Mouse (Mus musculus) hindbrain, postnatal 0 days (tissue): ENCODE measurements around the gene Cd40. TPM values are rescaled to one million over a fixed set of nuclear protein-coding genes. Genes with fewer than 3 reads are reported as not detected.

Source experiments
- ATAC-seq: fragments of 200-750 bp; cut with Nextera tagmentation; 2 replicates; pipeline ENCODE4 v1.8.0; 2017; ENCODE audit warnings: mild to moderate bottlenecking, moderate TSS enrichment, moderate library complexity
- DNase-seq: peaks from one replicate; pipeline ENCODE4 v3.0.0-alpha.2; 2015; ENCODE audit warnings: low spot score
- H3K27ac ChIP-seq: fragments of 300-500 bp; sonication (generic); 2 replicates; pipeline ENCODE4 v1.5.1; 2014; ENCODE audit warnings: mild to moderate bottlenecking
- H3K27me3 ChIP-seq: fragments of 300-500 bp; sonication (generic); 2 replicates; pipeline ENCODE4 v1.6.1; 2014; ENCODE audit warnings: low read length, mixed read lengths; ENCODE audit not compliant: insufficient read depth
- H3K36me3 ChIP-seq: fragments of 300-500 bp; sonication (generic); 2 replicates; pipeline ENCODE4 v1.6.1; 2014; ENCODE audit warnings: low read length, mixed read lengths; ENCODE audit not compliant: insufficient read depth
- H3K4me1 ChIP-seq: fragments of 300-500 bp; sonication (generic); 2 replicates; pipeline ENCODE4 v1.6.1; 2014; ENCODE audit warnings: antibody characterized with exemption, low read length, mixed read lengths; ENCODE audit not compliant: insufficient read depth
- H3K4me2 ChIP-seq: fragments of 300-500 bp; sonication (generic); 2 replicates; pipeline ENCODE4 v1.6.1; 2014; ENCODE audit warnings: low read depth, mild to moderate bottlenecking, low read length, moderate library complexity, mixed read lengths
- H3K4me3 ChIP-seq: fragments of 300-500 bp; sonication (generic); 2 replicates; pipeline ENCODE4 v1.5.1; 2014; ENCODE audit warnings: low read length
- H3K9ac ChIP-seq: fragments of 300-500 bp; sonication (generic); replicated peaks from 2 replicates; pipeline ENCODE4 v1.6.1; 2014; ENCODE audit warnings: mild to moderate bottlenecking, low read length, moderate library complexity, mixed read lengths
- H3K9me3 ChIP-seq: fragments of 300-500 bp; sonication (generic); 2 replicates; pipeline ENCODE4 v1.6.1; 2016; ENCODE audit warnings: low read length, mixed read lengths
- CTCF ChIP-seq: IDR thresholded peaks from 2 replicates; pipeline ENCODE4 v1.5.1; 2016; ENCODE audit warnings: antibody characterized with exemption, control low read depth, low read depth
- WGBS: fragments of 180-500 bp; shearing (Covaris S2); extraction: QIAGEN DNeasy Blood & Tissue Kit; methylation state at CpG from one replicate; pipeline ENCODE4 v1.1.7; 2014; 5-methylcytosine and 5-hydroxymethylcytosine counted together
- polyA plus RNA-seq: library from polyadenylated mRNA; unstranded; fragments of >200 nt; fragmentation: Nextera tagmentation; extraction: Ambion mirVana; gene quantifications from 2 replicates; pipeline ENCODE4 v1.2.1, GENCODE M21; 2015
- total RNA-seq: library from RNA; depleted of rRNA; stranded (reverse); fragments of >200 nt; gene quantifications from 2 replicates; pipeline ENCODE4 v1.2.3, GENCODE M21; 2014; rRNA removed

The Cd40 gene
- total and polyA plus RNA-seq, 2 experiments from 2014 or later, result 3.8 to 5.4 TPM

GRCm38 (mm10) chr2:165112149-165112548, 56.7 kb downstream of the Cd40 start:
- ATAC-seq, result peak; percentile 71
- no peak overlapping the region for H3K9ac ChIP-seq
- TF ChIP-seq CTCF, result peak; percentile 73
- no peak overlapping the region for H3K27ac ChIP-seq
- H3K36me3 ChIP-seq, result no peaks in the 10 kb centered on the region
- peaks cover 12% of the 10 kb centered on the region for H3K27me3 ChIP-seq
- no peaks in the 10 kb centered on the region for H3K4me1 ChIP-seq
- H3K4me2 ChIP-seq, result no peak overlapping the region
- no peaks in the 10 kb centered on the region for H3K9me3 ChIP-seq
- H3K4me3 ChIP-seq, result no peak overlapping the region
- WGBS, result 3% methylated on average over 52 of the region's 54 CpGs
- peak; percentile 90 for DNase-seq

- no peak overlapping the region for H3K4me3 ChIP-seq
- peak; percentile 45 for DNase-seq
Measured at GRCm38 (mm10) chr2:165113733-165114132, 58.3 kb downstream of the Cd40 start.

GRCm38 (mm10) chr2:165120765-165121164, 65.3 kb downstream of the Cd40 start:
- 66% methylated on average over 9 of the region's 9 CpGs for WGBS
- no peak overlapping the region for H3K27ac ChIP-seq

More at GRCm38 (mm10) chr2:165113733-165114132, 58.3 kb downstream of the Cd40 start:
- H3K4me1 ChIP-seq, result no peaks in the 10 kb centered on the region
- no peak overlapping the region for H3K9ac ChIP-seq
- no peaks in the 10 kb centered on the region for H3K9me3 ChIP-seq
- 40% methylated on average over 11 of the region's 11 CpGs for WGBS
- H3K36me3 ChIP-seq, result no peaks in the 10 kb centered on the region
- H3K27ac ChIP-seq, result no peak overlapping the region
- no peak for TF ChIP-seq CTCF
- ATAC-seq, result peak; percentile 34
- H3K27me3 ChIP-seq, result peaks cover 12% of the 10 kb centered on the region
- H3K4me2 ChIP-seq, result no peak overlapping the region

GRCm38 (mm10) chr2:165121206-165121840, 65.9 kb downstream of the Cd40 start:
- no peak for TF ChIP-seq CTCF
- H3K27ac ChIP-seq, result no peak overlapping the region
- H3K4me3 ChIP-seq, result no peak overlapping the region
- ATAC-seq (peak; percentile 16; the same call in 1 of the 2 replicates), DNase-seq (peak; percentile 55)
- H3K9me3 ChIP-seq, result no peaks in the 10 kb centered on the region
- no peaks in the 10 kb centered on the region for H3K4me1 ChIP-seq
- H3K27me3 ChIP-seq, result no peaks in the 10 kb centered on the region
- H3K9ac ChIP-seq, result no peak overlapping the region
- H3K4me2 ChIP-seq, result no peak overlapping the region
- no peaks in the 10 kb centered on the region for H3K36me3 ChIP-seq
- 31% methylated on average over 10 of the region's 10 CpGs for WGBS

More at GRCm38 (mm10) chr2:165120765-165121164, 65.3 kb downstream of the Cd40 start:
- Histone ChIP-seq H3K4me1 (no peaks in the 10 kb centered on the region), H3K4me2 (no peak overlapping the region), H3K9me3 (no peaks in the 10 kb centered on the region), H3K27me3 (no peaks in the 10 kb centered on the region), H3K36me3 (no peaks in the 10 kb centered on the region), H3K4me3 (no peak overlapping the region), H3K9ac (no peak overlapping the region)
- DNase-seq (no peak), ATAC-seq (no peak)
- no peak for TF ChIP-seq CTCF

Other genes with a start within 250 kb of the Cd40 start
- 23.9 and 24.6 TPM in 2 replicates for gene Zswim1, start 232.9 kb upstream of the Cd40 start, total RNA-seq
- gene Zswim1, start 232.9 kb upstream of the Cd40 start, polyA plus RNA-seq, result 26.5 and 29.0 TPM in 2 replicates
- gene Spata25, start 227.1 kb upstream of the Cd40 start, total RNA-seq, result not detected in 2 replicates
- gene Spata25, start 227.1 kb upstream of the Cd40 start, polyA plus RNA-seq, result not detected in 2 replicates
- 135 and 147 TPM in 2 replicates for gene Ctsa, start 222.8 kb upstream of the Cd40 start, total RNA-seq
- 112 and 116 TPM in 2 replicates for gene Ctsa, start 222.8 kb upstream of the Cd40 start, polyA plus RNA-seq
- gene Neurl2, start 222.2 kb upstream of the Cd40 start, total RNA-seq, result 8.7 and 12.1 TPM in 2 replicates
- gene Neurl2, start 222.2 kb upstream of the Cd40 start, polyA plus RNA-seq, result 7.2 and 7.6 TPM in 2 replicates
- 76.2 and 88.7 TPM in 2 replicates for gene Pltp, start 197.9 kb upstream of the Cd40 start, total RNA-seq
- 99.6 and 117 TPM in 2 replicates for gene Pltp, start 197.9 kb upstream of the Cd40 start, polyA plus RNA-seq
- 76.7 and 83.7 TPM in 2 replicates for gene Pcif1, start 176.3 kb upstream of the Cd40 start, total RNA-seq
- gene Pcif1, start 176.3 kb upstream of the Cd40 start, polyA plus RNA-seq, result 107 and 108 TPM in 2 replicates
- 26.5 and 28.3 TPM in 2 replicates for gene Zfp335, start 143.9 kb upstream of the Cd40 start, total RNA-seq
- 9.0 and 9.2 TPM in 2 replicates for gene Zfp335, start 143.9 kb upstream of the Cd40 start, polyA plus RNA-seq
- 8.8 and 14.4 TPM in 2 replicates for gene Mmp9, start 114.8 kb upstream of the Cd40 start, total RNA-seq
- gene Mmp9, start 114.8 kb upstream of the Cd40 start, polyA plus RNA-seq, result 6.7 and 7.1 TPM in 2 replicates
- 257 TPM in 2 replicates for gene Slc12a5, start 94.8 kb upstream of the Cd40 start, total RNA-seq
- gene Slc12a5, start 94.8 kb upstream of the Cd40 start, polyA plus RNA-seq, result 67.1 and 71.0 TPM in 2 replicates
- 60.8 and 101 TPM in 2 replicates for gene Ncoa5, start 20.8 kb upstream of the Cd40 start, total RNA-seq
- gene Ncoa5, start 20.8 kb upstream of the Cd40 start, polyA plus RNA-seq, result 55.5 and 56.3 TPM in 2 replicates
- not detected in 2 replicates for gene 1700025C18Rik, start 35.1 kb downstream of the Cd40 start, total RNA-seq
- gene 1700025C18Rik, start 35.1 kb downstream of the Cd40 start, polyA plus RNA-seq, result not detected in 2 replicates
- 47.3 and 53.4 TPM in 2 replicates for gene Cdh22, start 179.2 kb downstream of the Cd40 start, total RNA-seq
- gene Cdh22, start 179.2 kb downstream of the Cd40 start, polyA plus RNA-seq, result 16.5 and 19.2 TPM in 2 replicates
- gene Slc35c2, start 232.2 kb downstream of the Cd40 start, total RNA-seq, result 97.1 and 120 TPM in 2 replicates
- gene Slc35c2, start 232.2 kb downstream of the Cd40 start, polyA plus RNA-seq, result 65.7 and 68.1 TPM in 2 replicates